Mouse (Mus musculus) intestine, embryonic 14.5 days (tissue): ENCODE measurements around the gene Rnf207. TPM values are rescaled to one million over a fixed set of nuclear protein-coding genes. Genes with fewer than 3 reads are reported as not detected.

Source experiments
- ATAC-seq: fragments of 200-750 bp; cut with Nextera tagmentation; replicated peaks from 2 replicates; pipeline ENCODE4 v1.8.0; 2017; ENCODE audit warnings: low read depth, moderate number of reproducible peaks, moderate TSS enrichment, moderate library complexity; ENCODE audit not compliant: low FRiP score, low TSS enrichment
- DNase-seq: peaks from one replicate; pipeline ENCODE4 v3.0.0-alpha.2; 2018; ENCODE audit warnings: low spot score
- H3K27ac ChIP-seq: fragments of 300-500 bp; sonication (generic); 2 replicates; pipeline ENCODE4 v1.5.1; 2014; ENCODE audit warnings: low read depth, mild to moderate bottlenecking, control low read depth
- H3K27me3 ChIP-seq: fragments of 300-500 bp; sonication (generic); replicated peaks from 2 replicates; pipeline ENCODE4 v1.6.1; 2014; ENCODE audit warnings: low read length, control low read depth; ENCODE audit not compliant: control insufficient read depth, insufficient read depth
- H3K36me3 ChIP-seq: fragments of 300-500 bp; sonication (generic); 2 replicates; pipeline ENCODE4 v1.6.1; 2014; ENCODE audit warnings: low read length, control low read depth; ENCODE audit not compliant: control insufficient read depth, insufficient read depth
- H3K4me1 ChIP-seq: fragments of 300-500 bp; sonication (generic); replicated peaks from 2 replicates; pipeline ENCODE4 v1.6.1; 2014; ENCODE audit warnings: low read length, control low read depth, mixed read lengths; ENCODE audit not compliant: control insufficient read depth, insufficient read depth
- H3K4me2 ChIP-seq: fragments of 300-500 bp; sonication (generic); 2 replicates; pipeline ENCODE4 v1.6.1; 2014; ENCODE audit warnings: low read length
- H3K4me3 ChIP-seq: fragments of 300-500 bp; sonication (generic); 2 replicates; pipeline ENCODE4 v1.5.1; 2014; ENCODE audit warnings: low read depth, low read length, control low read depth, mixed read lengths
- H3K9ac ChIP-seq: fragments of 300-500 bp; sonication (generic); 2 replicates; pipeline ENCODE4 v1.6.1; 2014; ENCODE audit warnings: mild to moderate bottlenecking, low read length
- H3K9me3 ChIP-seq: fragments of 300-500 bp; sonication (generic); 2 replicates; pipeline ENCODE4 v1.6.1; 2016; ENCODE audit warnings: low read length, control low read depth; ENCODE audit not compliant: control insufficient read depth
- WGBS: fragments of 180-500 bp; shearing (Covaris S2); extraction: QIAGEN DNeasy Blood & Tissue Kit; methylation state at CpG from one replicate; pipeline ENCODE4 v1.1.7; 2014; 5-methylcytosine and 5-hydroxymethylcytosine counted together
- polyA plus RNA-seq: library from polyadenylated mRNA; unstranded; fragments of >200 nt; fragmentation: Nextera tagmentation; extraction: Ambion mirVana; gene quantifications from 2 replicates; pipeline ENCODE4 v1.2.1, GENCODE M21; 2014

Rnf207 gene
- polyA plus RNA-seq, 1 experiment from 2014 or later: 1.8 TPM

- H3K4me1 ChIP-seq: peaks cover 10% of the 10 kb centered on the region; the same call in 1 of the 2 replicates
- no peak for DNase-seq
- ATAC-seq: peak; percentile 26; the same call in 1 of the 2 replicates
- peaks cover 52% of the 10 kb centered on the region for H3K27me3 ChIP-seq
- peak within 1 kb of the TSS; percentile 97 for H3K4me2 ChIP-seq
- no peak within 1 kb of the TSS for H3K27ac ChIP-seq
- WGBS: 2% methylated on average over 75 of the region's 120 CpGs
- H3K9me3 ChIP-seq: 0 out of 2 replicates have a peak, but pooled peaks cover 2% of the 10 kb centered on the region
- H3K4me3 ChIP-seq: peak within 1 kb of the TSS; percentile 43
- H3K36me3 ChIP-seq: peaks cover 16% of the 10 kb centered on the region
- peak within 1 kb of the TSS; percentile 29; the same call in 1 of the 2 replicates for H3K9ac ChIP-seq
Measured at GRCm38 (mm10) chr4:152338419-152339292, 19.9 kb upstream of the Rnf207 start, which contains the start of gene Chd5. Chd5 (plus strand) TSS chr4:152338651.

DNA sequence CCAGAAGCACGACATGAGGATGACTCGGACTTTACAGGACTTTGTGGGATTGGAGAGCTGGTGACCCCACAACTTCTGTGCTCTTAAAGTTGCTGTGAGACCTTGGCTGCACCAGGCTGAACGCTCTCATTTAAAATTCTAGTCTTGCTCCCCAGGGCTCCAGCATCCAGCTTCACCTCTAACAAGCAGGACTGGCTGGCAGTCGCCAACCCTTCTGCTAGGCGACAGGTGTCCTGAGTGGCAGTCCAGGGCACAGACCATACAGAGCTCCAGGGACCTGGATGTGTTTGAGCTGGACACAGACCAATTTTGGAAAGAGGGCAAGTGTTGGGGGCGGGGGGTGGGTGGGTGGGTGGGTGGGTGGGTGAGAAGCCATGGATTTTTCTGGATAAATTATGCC, 19.0 kb upstream of the Rnf207 start:
- Histone ChIP-seq H3K4me2 (no peak overlapping the region), H3K4me3 (no peak overlapping the region), H3K27me3 (peaks cover 49% of the 10 kb centered on the region), H3K36me3 (peaks cover 24% of the 10 kb centered on the region), H3K27ac (no peak overlapping the region), H3K4me1 (0 out of 2 replicates have a peak, but pooled peaks cover 5% of the 10 kb centered on the region), H3K9ac (no peak overlapping the region), H3K9me3 (0 out of 2 replicates have a peak, but pooled peaks cover 2% of the 10 kb centered on the region)
- WGBS: 41% methylated on average over 6 of the region's 6 CpGs
- no peak for DNase-seq
- ATAC-seq: no peak

DNA sequence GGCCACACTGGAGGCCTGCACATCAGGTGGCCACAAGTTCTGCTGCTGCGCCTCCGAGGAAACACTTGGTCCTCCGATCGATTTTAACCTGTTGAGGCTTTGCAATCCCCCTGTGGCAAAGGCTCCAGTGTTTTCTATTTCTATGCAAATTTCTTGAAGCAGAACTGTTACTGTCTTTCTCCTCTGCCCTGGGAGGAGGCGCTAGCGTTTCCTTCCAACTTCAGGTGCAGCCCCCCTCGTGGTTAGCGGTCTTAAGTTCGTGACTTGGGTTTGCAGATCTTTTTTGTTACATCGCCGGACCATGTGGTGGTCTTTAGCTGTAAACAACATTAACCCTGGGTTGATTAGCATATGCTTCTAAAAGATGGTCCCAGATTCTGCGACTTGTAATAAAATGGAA, 14.8 kb upstream of the Rnf207 start:
- ATAC-seq (no peak), DNase-seq (no peak)
- H3K4me1 ChIP-seq: no peaks in the 10 kb centered on the region
- H3K9ac ChIP-seq: no peak overlapping the region
- peaks cover 22% of the 10 kb centered on the region for H3K27me3 ChIP-seq
- H3K27ac ChIP-seq: no peak overlapping the region
- H3K4me3 ChIP-seq: no peak overlapping the region
- 95% methylated on average over 12 of the region's 12 CpGs for WGBS
- peaks cover 65% of the 10 kb centered on the region for H3K36me3 ChIP-seq
- H3K9me3 ChIP-seq: 0 out of 2 replicates have a peak, but pooled peaks cover 2% of the 10 kb centered on the region
- H3K4me2 ChIP-seq: no peak overlapping the region

GRCm38 (mm10) chr4:152332952-152333351, 14.2 kb upstream of the Rnf207 start:
- peak; percentile 33; the same call in 1 of the 2 replicates for ATAC-seq
- 0 out of 2 replicates have a peak, but pooled peaks cover 2% of the 10 kb centered on the region for H3K9me3 ChIP-seq
- no peaks in the 10 kb centered on the region for H3K4me1 ChIP-seq
- no peak overlapping the region for H3K9ac ChIP-seq
- no peak overlapping the region for H3K27ac ChIP-seq
- peak; percentile 89 for DNase-seq
- no peak overlapping the region for H3K4me3 ChIP-seq
- H3K4me2 ChIP-seq: no peak overlapping the region
- H3K27me3 ChIP-seq: peaks cover 16% of the 10 kb centered on the region
- peaks cover 71% of the 10 kb centered on the region for H3K36me3 ChIP-seq
- 29% methylated on average over 2 of the region's 2 CpGs for WGBS

DNA sequence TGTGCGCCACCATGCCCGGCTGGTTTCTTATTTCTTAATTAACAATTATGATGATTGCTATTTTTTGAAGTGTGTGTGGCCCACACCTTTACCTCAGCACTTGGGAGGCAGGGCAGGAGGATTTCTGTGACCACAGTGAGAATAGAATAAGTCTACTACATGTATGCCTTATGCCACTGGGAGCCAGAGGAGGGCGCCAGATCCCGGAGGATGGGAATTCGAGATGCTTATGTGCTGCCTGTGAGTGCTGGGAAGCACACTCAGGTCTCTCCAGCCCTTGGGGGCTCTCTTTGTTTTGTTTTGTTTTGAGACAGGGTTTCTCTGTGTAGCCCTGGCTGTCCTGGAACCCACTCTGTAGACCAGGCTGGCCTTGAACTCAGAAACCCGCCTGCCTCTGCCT, 9.9 kb upstream of the Rnf207 start:
- WGBS: 78% methylated on average over 6 of the region's 6 CpGs
- no peak overlapping the region for H3K27ac ChIP-seq
- H3K36me3 ChIP-seq: peaks cover 59% of the 10 kb centered on the region
- DNase-seq (peak; percentile 75), ATAC-seq (no peak)
- H3K4me2 ChIP-seq: no peak overlapping the region
- H3K4me3 ChIP-seq: no peak overlapping the region
- peaks cover 15% of the 10 kb centered on the region for H3K4me1 ChIP-seq
- H3K9me3 ChIP-seq: no peaks in the 10 kb centered on the region
- no peak overlapping the region for H3K9ac ChIP-seq
- no peaks in the 10 kb centered on the region for H3K27me3 ChIP-seq

DNA sequence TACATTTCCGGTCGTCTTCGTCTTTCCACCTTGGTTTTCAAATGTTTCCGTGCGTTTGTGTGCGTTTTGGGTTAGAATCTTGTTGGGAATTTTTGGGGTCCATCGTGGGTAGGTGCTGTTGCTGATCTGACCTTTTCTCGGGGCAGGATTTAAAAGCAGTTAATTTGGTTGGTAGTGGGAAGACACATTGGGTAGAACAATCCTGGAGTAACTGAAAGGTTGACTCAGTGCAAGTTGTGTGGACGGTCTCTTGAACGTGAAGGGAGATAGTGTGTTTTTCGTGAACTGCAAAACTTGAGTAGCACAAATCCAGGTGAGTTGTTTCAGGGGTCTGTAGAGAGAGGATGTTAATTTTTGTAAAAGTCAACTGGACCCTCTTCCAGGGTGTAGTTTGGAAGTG, 7.8 kb upstream of the Rnf207 start:
- Histone ChIP-seq H3K4me2 (peak overlapping the region; percentile 91), H3K36me3 (peaks cover 38% of the 10 kb centered on the region), H3K9ac (peak overlapping the region; percentile 94), H3K4me1 (peaks cover 15% of the 10 kb centered on the region), H3K4me3 (peak overlapping the region; percentile 91), H3K27me3 (no peaks in the 10 kb centered on the region), H3K9me3 (no peaks in the 10 kb centered on the region), H3K27ac (no peak overlapping the region)
- ATAC-seq: no peak
- DNase-seq: no peak
- under 1% methylated on average over 11 of the region's 11 CpGs for WGBS

- H3K27ac ChIP-seq: peak within 1 kb of the TSS; percentile 40; the same call in 1 of the 2 replicates
- WGBS: under 1% methylated on average over 70 of the region's 70 CpGs
- ATAC-seq (peak; percentile 97), DNase-seq (peak; percentile 93)
- H3K9ac ChIP-seq: peak within 1 kb of the TSS; percentile 94
- peaks cover 15% of the 10 kb centered on the region for H3K4me1 ChIP-seq
- no peaks in the 10 kb centered on the region for H3K27me3 ChIP-seq
- H3K4me2 ChIP-seq: peak within 1 kb of the TSS; percentile 91
- H3K9me3 ChIP-seq: no peaks in the 10 kb centered on the region
- H3K36me3 ChIP-seq: peaks cover 30% of the 10 kb centered on the region
- peak within 1 kb of the TSS; percentile 91 for H3K4me3 ChIP-seq
Measured at GRCm38 (mm10) chr4:152325574-152326411, 7.0 kb upstream of the Rnf207 start, which contains the start of gene Rpl22. Rpl22 (plus strand) TSS chr4:152325742.
